Mouse (Mus musculus) ES-E14 (cell line): ENCODE measurements around the gene Cmss1. TPM values are rescaled to one million over a fixed set of nuclear protein-coding genes. Genes with fewer than 3 reads are reported as not detected.

Experiments
- DNase-seq: peaks from one replicate; pipeline ENCODE4 v3.0.0-alpha.2; 2013; ENCODE audit warnings: low read depth, low spot score
- H3K27ac ChIP-seq: 2 replicates; pipeline ENCODE4 v1.5.1; 2012; ENCODE audit warnings: low read depth, mild to moderate bottlenecking, low read length, moderate library complexity, mixed read lengths; ENCODE audit not compliant: poor library complexity, insufficient read depth, severe bottlenecking
- H3K36me3 ChIP-seq: 2 replicates; pipeline ENCODE4 v1.6.1; 2012; ENCODE audit warnings: mild to moderate bottlenecking, low read length, moderate library complexity, mixed read lengths; ENCODE audit not compliant: control insufficient read depth, poor library complexity, insufficient read depth, severe bottlenecking
- H3K4me1 ChIP-seq, 2 experiments: fragments of 150-350 bp in 1 of 2; sonication (generic) in 1 of 2; 2 replicates each; pipeline ENCODE4 v1.6.1; 2012; ENCODE audit warnings: low read length in 2 of 2, mild to moderate bottlenecking in 1 of 2, mixed read lengths in 1 of 2; ENCODE audit not compliant: control insufficient read depth in 2 of 2, insufficient read depth in 2 of 2, poor library complexity in 1 of 2
- H3K4me3 ChIP-seq, 2 experiments: fragments of 150-350 bp in 1 of 2; sonication (generic) in 1 of 2; 2 replicates each; pipeline ENCODE4 v1.5.1; 2012; ENCODE audit warnings: low read length in 2 of 2, low read depth in 1 of 2, mild to moderate bottlenecking in 1 of 2, mixed read lengths in 1 of 2; ENCODE audit not compliant: insufficient read depth in 1 of 2, poor library complexity in 1 of 2, severe bottlenecking in 1 of 2
- H3K9ac ChIP-seq: 2 replicates; pipeline ENCODE4 v1.6.1; 2012; ENCODE audit warnings: low read depth, mild to moderate bottlenecking, low read length, mixed read lengths; ENCODE audit not compliant: poor library complexity, insufficient read depth, severe bottlenecking
- H3K9me3 ChIP-seq: fragments of 150-350 bp; sonication (generic); 2 replicates; pipeline ENCODE4 v1.6.1; 2012; ENCODE audit warnings: low read depth, mild to moderate bottlenecking, low read length; ENCODE audit not compliant: control insufficient read depth, insufficient read depth
- CHD2 ChIP-seq: IDR thresholded peaks from 2 replicates; pipeline ENCODE4 v1.6.1; 2014; ENCODE audit warnings: mild to moderate bottlenecking, low read depth, low read length, inconsistent platforms
- HCFC1 ChIP-seq: IDR thresholded peaks from 2 replicates; pipeline ENCODE4 v1.6.1; 2012; ENCODE audit warnings: low read length, inconsistent platforms, borderline replicate concordance; ENCODE audit not compliant: insufficient read depth
- MAFK ChIP-seq: IDR thresholded peaks from 2 replicates; pipeline ENCODE4 v1.6.1; 2014; ENCODE audit warnings: mild to moderate bottlenecking, low read depth, low read length, inconsistent platforms; ENCODE audit not compliant: insufficient read depth
- ZC3H11A ChIP-seq: IDR thresholded peaks from 2 replicates; pipeline ENCODE4 v1.6.1; 2012; ENCODE audit warnings: low read depth, mild to moderate bottlenecking, inconsistent platforms, low read length, borderline replicate concordance
- ZNF384 ChIP-seq: IDR thresholded peaks from 2 replicates; pipeline ENCODE4 v1.6.1; 2012; ENCODE audit warnings: low read depth, low read length, inconsistent platforms
- in situ Hi-C, 2 experiments: fragments of 600-800 bp; cut with MboI; formaldehyde crosslinking; loops; one replicate each; pipeline ENCODE4 v1.15.1; 2025; ENCODE audit warnings: low sequenced_read_pairs in 2 of 2, inconsistent platforms in 1 of 2; ENCODE audit not compliant: unreplicated experiment in 2 of 2
- total RNA-seq: library from RNA; depleted of rRNA; stranded (reverse); fragments of 300-350 nt; gene quantifications from 2 replicates; pipeline ENCODE4 v1.2.3, GENCODE M21; 2012

Gene Cmss1
- total RNA-seq, 1 experiment = 58.7 TPM

GRCm38 (mm10) chr16:57566215-57566614, 40.4 kb downstream of the Cmss1 start:
- no peak overlapping the region for H3K4me3 ChIP-seq
- no peaks in the 10 kb centered on the region for H3K36me3 ChIP-seq
- H3K4me1 ChIP-seq = peaks cover 0 to 2% of the 10 kb centered on the region in 2 experiments; a peak in 1 of 4 replicates
- H3K27ac ChIP-seq = no peak overlapping the region
- TF ChIP-seq ZNF384 = no peak
- TF ChIP-seq HCFC1 = no peak
- no peak for TF ChIP-seq CHD2
- no peak for TF ChIP-seq ZC3H11A
- TF ChIP-seq MAFK = no peak
- in situ Hi-C loops = no loop called here
- no peak for DNase-seq
- H3K9ac ChIP-seq = no peak overlapping the region
- no peaks in the 10 kb centered on the region for H3K9me3 ChIP-seq

GRCm38 (mm10) chr16:57564807-57565206, 41.9 kb downstream of the Cmss1 start:
- no peaks in the 10 kb centered on the region for H3K36me3 ChIP-seq
- H3K4me3 ChIP-seq = no peak overlapping the region
- no peak overlapping the region for H3K27ac ChIP-seq
- H3K9ac ChIP-seq = no peak overlapping the region
- in situ Hi-C loops = no loop called here
- H3K4me1 ChIP-seq = peaks cover 0 to 2% of the 10 kb centered on the region in 2 experiments; a peak in 1 of 4 replicates
- DNase-seq = no peak
- no peak for TF ChIP-seq MAFK
- TF ChIP-seq ZNF384 = no peak
- no peak for TF ChIP-seq HCFC1
- no peak for TF ChIP-seq ZC3H11A
- TF ChIP-seq CHD2 = no peak
- H3K9me3 ChIP-seq = no peaks in the 10 kb centered on the region

DNA sequence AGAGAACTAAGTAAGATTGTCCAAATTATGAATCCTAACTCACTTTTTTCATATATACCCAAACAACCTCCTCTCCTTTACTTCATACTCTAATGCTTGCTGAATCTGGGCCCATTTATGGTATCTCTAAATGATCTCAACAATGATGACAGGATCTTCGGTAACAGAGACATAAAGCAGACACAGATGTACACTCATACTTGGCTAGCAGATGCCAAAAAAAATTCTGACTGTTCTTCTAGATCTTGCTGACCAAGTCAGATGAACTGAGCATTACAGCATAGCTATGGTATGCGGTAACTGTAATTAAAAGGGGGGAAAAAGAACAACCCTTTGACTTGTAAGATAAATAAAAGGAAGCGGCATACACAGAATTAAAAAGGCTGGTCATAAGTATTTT, 43.2 kb downstream of the Cmss1 start:
- TF ChIP-seq ZC3H11A = no peak
- TF ChIP-seq ZNF384 = no peak
- no peak for TF ChIP-seq MAFK
- TF ChIP-seq CHD2 = no peak
- no peak for TF ChIP-seq HCFC1
- in situ Hi-C loops = no loop called here
- H3K9ac ChIP-seq = no peak overlapping the region
- no peaks in the 10 kb centered on the region for H3K36me3 ChIP-seq
- no peak overlapping the region for H3K4me3 ChIP-seq
- H3K4me1 ChIP-seq = peaks cover 0 to 2% of the 10 kb centered on the region in 2 experiments; a peak in 1 of 4 replicates
- no peaks in the 10 kb centered on the region for H3K9me3 ChIP-seq
- no peak for DNase-seq
- H3K27ac ChIP-seq = no peak overlapping the region

- peaks cover 0 to 2% of the 10 kb centered on the region in 2 experiments; a peak in 1 of 4 replicates for H3K4me1 ChIP-seq
- H3K9ac ChIP-seq = no peak overlapping the region
- DNase-seq = no peak
- no peaks in the 10 kb centered on the region for H3K9me3 ChIP-seq
- H3K27ac ChIP-seq = no peak overlapping the region
- no peak for TF ChIP-seq ZNF384
- TF ChIP-seq MAFK = no peak
- no peak for TF ChIP-seq ZC3H11A
- TF ChIP-seq HCFC1 = no peak
- no peak for TF ChIP-seq CHD2
- in situ Hi-C loops = no loop called here
- no peaks in the 10 kb centered on the region for H3K36me3 ChIP-seq
- no peak overlapping the region for H3K4me3 ChIP-seq
These were observed 46.5 kb downstream of the Cmss1 start for GRCm38 (mm10) chr16:57560185-57560584.

DNA sequence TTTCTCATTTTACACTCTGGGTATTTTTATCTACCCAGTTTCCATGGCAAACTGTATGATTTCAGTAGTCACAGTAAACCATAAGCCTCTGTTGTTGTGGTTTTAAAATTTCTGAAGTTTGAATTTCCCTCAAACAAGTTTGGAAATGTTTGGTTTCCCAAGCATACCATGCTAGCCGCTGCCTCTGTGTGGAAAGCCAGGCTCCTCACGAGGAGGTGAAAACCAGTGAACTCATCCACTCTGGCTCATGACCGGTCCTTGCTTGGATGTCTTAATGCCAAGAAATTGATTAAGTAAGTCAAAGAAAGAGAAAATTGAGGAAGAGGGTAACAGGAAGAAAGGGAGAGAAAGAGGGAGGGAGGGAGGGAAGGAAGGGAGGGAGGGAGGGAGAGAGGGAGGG, 48.4 kb downstream of the Cmss1 start:
- Histone ChIP-seq H3K9ac (no peak overlapping the region), H3K36me3 (no peaks in the 10 kb centered on the region), H3K27ac (no peak overlapping the region), H3K4me3 (no peak overlapping the region), H3K9me3 (no peaks in the 10 kb centered on the region), H3K4me1 (peaks cover 0 to 2% of the 10 kb centered on the region in 2 experiments; a peak in 1 of 4 replicates)
- in situ Hi-C loops = no loop called here
- no peak for TF ChIP-seq MAFK
- no peak for TF ChIP-seq ZC3H11A
- TF ChIP-seq CHD2 = no peak
- TF ChIP-seq ZNF384 = no peak
- TF ChIP-seq HCFC1 = no peak
- no peak for DNase-seq
